Mouse (Mus musculus): ENCODE data around the gene Lrrc42.

DNA sequence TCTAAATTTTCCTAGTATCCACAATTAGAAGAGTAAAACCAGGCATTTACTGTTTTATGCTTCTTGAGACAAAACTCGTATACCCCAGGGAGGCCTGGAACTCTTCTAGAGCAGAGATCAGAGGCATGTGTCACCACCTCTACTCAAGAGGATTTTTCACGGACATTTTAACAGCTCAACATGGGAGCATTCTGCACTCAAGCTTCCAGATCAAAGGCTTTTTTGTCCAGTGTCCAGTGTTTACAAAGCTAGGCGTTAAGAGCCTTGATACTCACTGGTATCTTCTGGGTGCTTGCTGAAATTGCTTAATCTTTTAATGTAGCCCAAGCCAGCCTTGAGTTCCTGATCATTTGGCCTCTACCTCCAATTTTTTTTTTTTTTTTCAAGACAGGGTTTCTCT lies 21.1 kb downstream of the Lrrc42 start:
- TF ChIP-seq GATA1 (IDR thresholded peaks at IDR 0.05; ENCODE audit: low read length): no peak
- no peak for TF ChIP-seq TAL1 (IDR thresholded peaks at IDR 0.05; ENCODE audit: low read length)

Measured in erythroblast, embryonic 14.5 days (primary cell).